Mouse (Mus musculus): ENCODE results near the gene Vps13d. TPM values are rescaled to one million over a fixed set of nuclear protein-coding genes. Genes with fewer than 3 reads are reported as not detected.

Gene Vps13d
- total and polyA plus RNA-seq, 3 experiments: 13.3 to 56.2 (median 49.7) TPM

- DNase-seq: no peak
Observed at GRCm38 (mm10) chr4:144940796-144941462, 253.9 kb downstream of the Vps13d start.

GRCm38 (mm10) chr4:144939847-144940411 lies 254.9 kb downstream of the Vps13d start:
- no peak for DNase-seq

GRCm38 (mm10) chr4:144936563-144937154 lies 258.1 kb downstream of the Vps13d start:
- no peak for DNase-seq

GRCm38 (mm10) chr4:144934501-144934900 lies 260.3 kb downstream of the Vps13d start:
- DNase-seq: no peak

GRCm38 (mm10) chr4:144931167-144931566 lies 263.6 kb downstream of the Vps13d start:
- DNase-seq: no peak

- DNase-seq: peak; percentile 83
Observed at GRCm38 (mm10) chr4:144930366-144930765, 264.4 kb downstream of the Vps13d start.

GRCm38 (mm10) chr4:144929811-144930221 lies 265.0 kb downstream of the Vps13d start:
- peak; percentile 75 for DNase-seq

GRCm38 (mm10) chr4:144928693-144929436 lies 265.9 kb downstream of the Vps13d start:
- no peak for DNase-seq

Other genes starting within 250 kb of the Vps13d start
- gene Tnfrsf1b, start 51.9 kb upstream of the Vps13d start, total RNA-seq (2021): 10 to 100 TPM in 1 of 2 experiments, 1 to 10 TPM in 1; 6.9 to 10.6 TPM
- gene Tnfrsf1b, start 51.9 kb upstream of the Vps13d start, polyA plus RNA-seq (2012; rRNA removed): 13.2 and 14.7 TPM in 2 replicates
- under 1 TPM; 0.28 to 0.40 TPM for gene Tnfrsf8, start 120.2 kb upstream of the Vps13d start, total RNA-seq (2021)
- gene Tnfrsf8, start 120.2 kb upstream of the Vps13d start, polyA plus RNA-seq (2012; rRNA removed): 0.25 and 0.28 TPM in 2 replicates